In genomic region chr3:145899832-145900231, GRCm38 (mm10) we compare ENCODE assay signal across 12 mouse cellular contexts. TPM values are rescaled to one million over a fixed set of nuclear protein-coding genes. Genes with fewer than 3 reads are reported as not detected.
DNase-seq lines count a peak whose midpoint lies in the region; ATAC-seq lines count a peak whose summit lies in the region.
"Had no signal": no experiment of that assay in that cellular context is flagged by ENCODE, and none has a peak within 500 bp of the region (broad histone marks: within the 10 kb centered on the region; RNA-seq: fewer than 3 reads in every experiment).

No protein-coding gene starts in this region.

- H3K27ac ChIP-seq in neural tube, embryonic 15.5 days (replicated peaks): no peak overlapping the region
- peak overlapping the region; percentile 82 for H3K27ac ChIP-seq in heart, embryonic 13.5 days (replicated peaks)
- H3K27ac ChIP-seq: limb, embryonic 15.5 days had no signal

- 75% methylated on average over 8 of the region's 8 CpGs for WGBS in neural tube, embryonic 15.5 days
- WGBS in heart, embryonic 13.5 days: 43% methylated on average over 8 of the region's 8 CpGs

- ATAC-seq in neural tube, embryonic 15.5 days (ENCODE audit: low FRiP score): 0 out of 2 replicates have a peak, but pooled peaks have one; percentile 29
- ATAC-seq in heart, embryonic 13.5 days (ENCODE audit: extremely low read depth, insufficient number of reproducible peaks, low FRiP score, low TSS enrichment): no peak
- ATAC-seq: CD4-positive, CD25-positive, alpha-beta regulatory T cell, adult 4 months had no signal

- H3K4me3 ChIP-seq in neural tube, embryonic 15.5 days (replicated peaks): no peak overlapping the region
- H3K4me3 ChIP-seq in heart, embryonic 13.5 days: no peak overlapping the region
- H3K4me3 ChIP-seq: limb, embryonic 15.5 days had no signal

- no peak overlapping the region for H3K4me2 ChIP-seq in neural tube, embryonic 15.5 days
- H3K4me2 ChIP-seq in heart, embryonic 13.5 days: no peak overlapping the region
- H3K4me2 ChIP-seq: limb, embryonic 15.5 days had no signal

- no peaks in the 10 kb centered on the region for H3K9me3 ChIP-seq in neural tube, embryonic 15.5 days (replicated peaks)
- H3K9me3 ChIP-seq in heart, embryonic 13.5 days: no peaks in the 10 kb centered on the region
- H3K9me3 ChIP-seq: limb, embryonic 15.5 days had no signal

- H3K9ac ChIP-seq in neural tube, embryonic 15.5 days (replicated peaks): no peak overlapping the region
- H3K9ac ChIP-seq in heart, embryonic 13.5 days: no peak overlapping the region
- H3K9ac ChIP-seq: limb, embryonic 15.5 days had no signal

- H3K27me3 ChIP-seq in neural tube, embryonic 15.5 days (replicated peaks): no peaks in the 10 kb centered on the region
- no peaks in the 10 kb centered on the region for H3K27me3 ChIP-seq in heart, embryonic 13.5 days (replicated peaks)
- H3K27me3 ChIP-seq: limb, embryonic 15.5 days had no signal

- no peaks in the 10 kb centered on the region for H3K4me1 ChIP-seq in neural tube, embryonic 15.5 days
- peaks cover 45% of the 10 kb centered on the region for H3K4me1 ChIP-seq in heart, embryonic 13.5 days

- H3K36me3 ChIP-seq in neural tube, embryonic 15.5 days: no peaks in the 10 kb centered on the region
- no peaks in the 10 kb centered on the region for H3K36me3 ChIP-seq in heart, embryonic 13.5 days
- H3K36me3 ChIP-seq: limb, embryonic 15.5 days had no signal

- peak; percentile 75 for DNase-seq in gastrocnemius, adult 18-20 months (ENCODE audit: low spot score)
- DNase-seq in gastrocnemius, postnatal 4 days (ENCODE audit: low spot score in 2 of 2): no peak
- DNase-seq in neural tube, embryonic 10.5 days (ENCODE audit: extremely low spot score, low spot score): no peak
- no peak for DNase-seq in right cerebral cortex, postnatal 36 days (ENCODE audit: low spot score in 2 of 2)
- no peak for DNase-seq in cerebellum, adult 9-10 months
- no peak for DNase-seq in adrenal gland, postnatal 25 days
- DNase-seq: embryo, embryonic 11 days; thymus, postnatal 4 days had no signal

RNA-seq across cellular contexts. Expression of gene Bcl10, which starts 22.8 kb away (rescaled TPM):
- total RNA-seq in gastrocnemius, adult 18-20 months (2021): 1 to 10 TPM; 9.4 to 9.7 TPM
- total RNA-seq in gastrocnemius, postnatal 4 days (2021): 10 to 100 TPM; 23.7 to 26.8 TPM
- polyA plus RNA-seq in neural tube, embryonic 15.5 days (2015; fragmentation: Nextera tagmentation; extraction: Ambion mirVana): 33.9 and 41.4 TPM in 2 replicates
- polyA plus RNA-seq in heart, embryonic 13.5 days (2015; fragmentation: Nextera tagmentation; extraction: Ambion mirVana): 35.1 and 36.0 TPM in 2 replicates
- 24.5 and 25.1 TPM in 2 replicates for total RNA-seq in adrenal gland, postnatal 25 days (2021)

RNA-seq across cellular contexts. Expression of gene 2410004B18Rik, which starts 38.0 kb away (rescaled TPM):
- 10 to 100 TPM; 17.3 to 19.5 TPM for total RNA-seq in gastrocnemius, adult 18-20 months (2021)
- total RNA-seq in gastrocnemius, postnatal 4 days (2021): 10 to 100 TPM; 15.0 to 22.4 TPM
- 70.1 and 79.9 TPM in 2 replicates for polyA plus RNA-seq in neural tube, embryonic 15.5 days (2015; fragmentation: Nextera tagmentation; extraction: Ambion mirVana)
- 35.4 and 44.6 TPM in 2 replicates for polyA plus RNA-seq in heart, embryonic 13.5 days (2015; fragmentation: Nextera tagmentation; extraction: Ambion mirVana)
- 23.7 and 28.7 TPM in 2 replicates for total RNA-seq in adrenal gland, postnatal 25 days (2021)
